Mouse (Mus musculus) small intestine, adult 2 months (tissue): ENCODE measurements around the gene 4930470P17Rik.

Experiments
- CTCF ChIP-seq: fragments of 200-500 bp; IDR thresholded peaks from 2 replicates; pipeline ENCODE4 v1.5.1; 2012; ENCODE audit warnings: low read depth, mild to moderate bottlenecking, control low read depth, inconsistent platforms, low read length, moderate library complexity, mixed read lengths; ENCODE audit not compliant: insufficient replicate concordance, insufficient read length; ENCODE audit errors: extremely low read depth
- POLR2A ChIP-seq: fragments of 200-500 bp; IDR thresholded peaks from 2 replicates; pipeline ENCODE4 v1.6.1; 2012; ENCODE audit warnings: low read depth, mild to moderate bottlenecking, control low read depth, inconsistent platforms, low read length, moderate library complexity

GRCm38 (mm10) chr2:170563956-170564855 is 37.6 kb downstream of the 4930470P17Rik start:
- no peak for TF ChIP-seq CTCF
- TF ChIP-seq POLR2A, result no peak
